Mouse (Mus musculus) ovary, postnatal 10 days (tissue): ENCODE results near the gene Vwa7.
"Not testable (repeated sequence)": the region's sequence is repeated elsewhere in the genome, so short reads cannot be mapped to it uniquely, and the experiment has no call there.

Source experiments
- DNase-seq: peaks from one replicate; pipeline ENCODE4 v3.0.0; 2022; ENCODE audit warnings: low spot score

The Vwa7 gene

DNA sequence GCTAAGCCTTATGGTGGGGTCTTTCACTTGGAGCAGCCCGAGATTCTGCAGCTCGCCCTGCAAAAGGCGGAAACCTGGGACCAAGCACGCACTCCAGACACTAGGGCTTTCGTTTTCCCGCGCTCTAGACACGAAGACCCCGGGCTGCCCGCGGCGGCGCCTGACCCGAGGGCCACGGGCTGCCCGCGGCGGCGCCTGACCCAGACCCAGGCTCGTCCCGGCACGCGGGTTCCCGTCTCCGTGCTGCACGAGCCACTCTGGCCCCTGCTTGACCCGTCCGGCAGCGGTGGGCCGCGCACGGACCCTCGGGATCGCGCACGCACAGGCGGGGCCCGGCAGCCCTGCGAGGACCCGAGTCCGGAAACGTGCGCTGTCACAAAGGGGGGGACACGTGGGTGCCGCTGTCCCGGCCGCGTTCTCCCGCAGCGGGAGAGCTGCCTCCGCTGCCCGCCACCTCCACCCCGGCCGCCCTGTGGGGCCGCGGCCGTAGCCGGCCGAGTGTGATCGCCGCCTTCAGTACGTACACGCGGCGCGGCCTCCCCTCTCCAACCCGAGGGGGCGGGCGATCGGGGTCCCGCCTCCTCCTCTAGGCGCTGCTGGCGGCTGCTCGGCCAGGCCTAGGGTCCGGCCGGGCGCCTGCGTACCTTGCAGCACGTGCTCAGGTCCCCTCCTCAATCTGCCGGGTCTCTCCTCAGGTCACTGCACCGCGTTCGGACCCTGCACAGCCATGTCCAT, 15.5 kb upstream of the Vwa7 start, which contains the start of gene Vars:
Gene Vars (plus strand): TSS at position 271 of the 735 bp plus-strand sequence.
- DNase-seq, result peak; percentile 89

DNA sequence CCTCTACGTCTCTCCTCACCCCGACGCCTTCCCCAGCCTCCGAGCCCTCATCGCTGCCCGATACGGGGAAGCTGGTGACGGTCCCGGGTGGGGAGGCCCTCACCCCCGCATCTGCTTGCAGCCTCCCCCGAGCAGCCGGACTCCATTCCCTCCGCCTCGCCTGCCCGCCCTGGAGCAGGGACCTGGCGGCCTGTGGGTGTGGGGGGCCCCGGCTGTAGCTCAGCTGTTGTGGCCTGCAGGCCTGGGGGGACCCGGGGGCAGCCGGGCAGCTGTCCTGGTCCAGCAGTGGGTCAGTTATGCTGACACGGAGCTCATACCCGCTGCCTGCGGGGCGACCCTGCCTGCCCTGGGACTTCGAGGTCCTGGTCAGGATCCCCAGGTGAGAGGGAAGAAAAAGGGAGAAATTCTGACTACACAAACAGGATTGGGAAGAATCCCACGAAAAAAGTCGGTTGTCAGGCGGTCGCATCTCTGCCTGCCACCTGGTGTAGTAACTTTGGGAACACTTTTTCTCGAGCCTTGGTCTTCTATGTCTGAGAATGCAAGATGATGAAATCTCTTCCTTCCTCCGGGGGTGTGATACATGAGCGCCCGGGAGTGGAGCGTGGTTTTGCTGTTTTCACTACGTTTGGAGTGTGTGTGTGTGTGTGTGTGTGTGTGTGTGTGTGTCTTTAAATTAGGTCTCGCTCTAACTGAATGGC, 14.8 kb upstream of the Vwa7 start:
- no peak for DNase-seq

DNA sequence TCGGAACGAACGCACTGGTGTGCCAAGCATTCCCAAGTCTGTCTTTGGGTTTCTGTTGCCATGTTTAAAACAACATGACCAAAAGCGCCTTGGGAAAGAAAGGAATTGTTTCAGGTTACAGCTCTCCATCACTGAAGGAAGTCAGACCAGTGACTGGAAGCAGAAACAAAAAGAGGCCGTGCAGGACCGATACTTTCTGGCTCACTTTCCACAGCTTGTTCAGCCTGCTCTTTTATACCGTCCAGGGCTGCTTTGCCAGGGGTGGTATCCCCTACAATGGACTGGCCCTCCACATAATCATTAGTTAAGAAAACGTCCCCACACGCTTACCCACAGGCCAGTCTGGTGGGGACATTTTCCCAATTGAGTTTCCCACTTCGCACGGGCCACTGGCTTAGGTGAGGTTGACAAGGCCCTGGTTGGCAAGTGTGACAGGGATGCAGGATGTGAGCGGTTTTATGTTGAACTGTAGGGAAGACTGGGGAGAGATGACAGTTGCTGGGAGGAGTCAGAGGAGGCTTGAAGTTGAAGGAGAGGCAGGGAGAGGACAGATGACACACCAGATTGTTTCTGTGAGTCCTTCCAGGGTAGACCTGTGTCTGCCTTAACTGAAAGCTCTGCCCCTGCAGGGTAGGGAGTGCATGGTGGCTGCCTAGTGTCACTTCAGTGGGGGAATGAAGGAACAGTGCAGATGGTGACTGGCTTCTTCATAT, 14.1 kb upstream of the Vwa7 start:
- DNase-seq, result no peak

DNA sequence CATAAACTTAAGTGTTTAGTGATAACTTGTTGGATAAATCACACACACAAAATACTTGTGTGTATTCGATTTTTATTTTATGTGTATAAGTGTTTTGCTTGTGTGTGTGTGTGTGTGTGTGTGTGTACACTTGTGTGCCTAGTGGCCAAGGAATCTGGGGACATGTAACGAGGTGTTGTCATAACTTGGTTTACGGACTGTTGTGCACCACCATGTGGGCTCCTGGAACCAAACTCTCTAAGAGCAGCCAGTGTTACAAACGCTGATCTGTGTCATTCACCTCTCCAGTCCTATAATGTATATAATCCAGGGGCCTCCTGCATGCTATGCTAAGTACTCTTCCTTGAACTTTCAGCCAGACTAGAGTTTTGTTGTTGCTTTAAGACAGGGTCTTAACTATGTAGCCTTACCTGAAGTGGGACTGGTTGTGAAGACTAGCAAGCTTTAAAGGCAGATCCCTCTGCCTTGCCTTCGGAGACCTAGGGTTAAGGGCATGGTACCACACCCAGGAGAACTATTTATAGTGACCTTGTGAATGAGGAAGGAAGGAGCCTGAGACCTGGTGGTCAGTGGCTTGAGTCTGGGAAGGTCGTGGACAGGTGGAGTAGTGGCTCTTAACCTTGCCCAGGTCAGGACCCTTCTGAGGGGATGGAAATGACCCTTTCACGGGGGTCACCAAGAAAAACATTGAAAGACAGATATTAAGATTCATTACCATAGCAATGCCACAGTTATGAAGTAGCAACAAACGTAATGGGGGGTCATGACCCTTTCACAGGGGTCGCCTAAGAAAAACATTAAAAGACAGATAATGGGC, 13.1 kb upstream of the Vwa7 start:
- no peak for DNase-seq

DNA sequence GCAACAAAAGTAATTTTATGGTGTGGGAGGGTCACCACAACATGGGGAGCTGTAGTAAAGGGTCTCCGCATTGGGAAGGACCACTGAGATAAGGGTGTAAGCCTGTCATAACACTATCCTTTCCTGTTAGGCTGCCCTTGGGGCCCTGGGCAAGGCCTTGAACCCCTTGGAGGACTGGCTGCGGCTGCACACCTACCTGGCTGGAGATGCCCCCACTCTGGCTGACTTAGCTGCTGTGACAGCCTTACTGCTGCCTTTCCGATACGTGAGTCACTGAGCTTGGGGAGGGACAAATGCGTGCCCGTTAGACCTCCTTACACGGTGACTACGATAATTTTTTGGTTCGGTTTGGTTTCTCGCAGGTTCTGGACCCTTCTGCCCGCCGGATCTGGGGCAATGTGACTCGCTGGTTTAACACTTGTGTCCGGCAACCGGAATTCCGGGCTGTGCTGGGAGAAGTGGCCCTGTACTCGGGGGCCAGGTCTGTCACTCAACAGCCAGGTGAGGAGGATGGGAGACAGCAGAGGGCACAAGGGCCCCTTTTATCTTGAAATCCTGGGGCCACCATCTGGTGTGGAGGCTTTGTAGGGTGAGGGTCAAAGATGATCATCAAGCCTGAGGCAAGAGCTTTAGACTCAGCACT, 12.2 kb upstream of the Vwa7 start:
- no peak for DNase-seq

DNA sequence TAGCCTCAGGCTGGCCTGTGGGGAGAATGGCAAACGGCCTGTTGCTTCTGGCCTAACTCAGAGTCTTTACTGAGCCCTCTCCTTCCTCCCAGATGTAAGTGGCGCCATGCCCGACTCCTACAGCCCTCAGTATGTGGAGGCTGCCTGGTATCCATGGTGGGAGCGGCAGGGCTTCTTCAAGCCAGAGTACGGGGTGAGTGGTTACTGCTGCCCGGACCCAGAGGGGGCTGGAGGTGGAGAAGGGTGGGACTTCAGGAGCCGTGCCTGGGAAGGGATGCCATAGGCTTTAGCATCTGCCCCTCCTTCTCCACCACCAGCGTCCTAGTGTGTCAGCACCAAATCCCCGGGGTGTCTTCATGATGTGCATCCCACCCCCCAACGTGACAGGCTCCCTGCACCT, 11.2 kb upstream of the Vwa7 start:
- no peak for DNase-seq

DNA sequence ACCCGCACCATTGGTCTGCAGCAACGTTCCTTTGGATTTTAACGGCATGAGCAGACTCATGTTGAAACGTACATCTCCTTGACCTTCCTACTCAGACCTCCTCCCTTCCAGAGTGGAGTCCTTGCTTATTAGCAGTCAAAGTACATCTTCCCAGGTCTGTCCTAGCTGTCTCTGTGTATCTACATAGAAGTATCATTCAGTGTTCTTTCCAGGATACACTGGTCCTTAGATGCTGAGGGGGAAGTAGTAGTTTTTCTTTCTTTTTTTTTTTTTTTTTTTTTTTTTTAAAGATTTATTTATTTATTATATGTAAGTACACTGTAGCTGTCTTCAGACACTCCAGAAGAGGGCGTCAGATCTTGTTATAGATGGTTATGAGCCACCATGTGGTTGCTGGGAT, 10.5 kb upstream of the Vwa7 start:
- DNase-seq, result not testable (repeated sequence)

DNA sequence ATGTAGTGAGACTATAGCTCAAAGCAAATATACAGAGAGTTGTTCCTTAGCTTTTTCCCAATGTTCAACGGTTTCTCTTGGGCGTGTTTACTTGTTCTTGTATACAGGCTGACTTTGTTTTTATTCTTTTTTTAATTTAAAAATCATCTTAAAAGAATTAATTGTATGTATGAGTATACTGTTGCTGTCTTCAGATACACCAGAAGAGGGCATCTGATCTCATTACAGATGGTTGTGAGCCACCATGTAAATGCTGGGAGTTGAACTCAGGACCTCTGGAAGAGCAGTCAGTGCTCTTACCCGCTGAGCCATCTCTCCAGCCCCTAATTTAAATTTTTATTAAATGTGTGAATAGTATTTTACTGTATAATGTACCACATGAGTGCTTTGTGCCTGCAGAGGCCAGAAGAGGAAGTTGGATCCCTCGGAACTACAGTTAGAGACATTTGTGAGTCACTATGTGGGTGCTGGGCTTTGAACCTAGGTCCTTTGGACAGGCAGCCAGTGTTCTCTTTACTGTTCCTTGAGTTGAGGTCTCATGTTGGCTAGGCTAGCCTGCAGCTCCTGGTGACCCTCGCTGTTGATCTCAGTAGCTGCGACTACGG, 8.9 kb upstream of the Vwa7 start:
- no peak for DNase-seq

DNA sequence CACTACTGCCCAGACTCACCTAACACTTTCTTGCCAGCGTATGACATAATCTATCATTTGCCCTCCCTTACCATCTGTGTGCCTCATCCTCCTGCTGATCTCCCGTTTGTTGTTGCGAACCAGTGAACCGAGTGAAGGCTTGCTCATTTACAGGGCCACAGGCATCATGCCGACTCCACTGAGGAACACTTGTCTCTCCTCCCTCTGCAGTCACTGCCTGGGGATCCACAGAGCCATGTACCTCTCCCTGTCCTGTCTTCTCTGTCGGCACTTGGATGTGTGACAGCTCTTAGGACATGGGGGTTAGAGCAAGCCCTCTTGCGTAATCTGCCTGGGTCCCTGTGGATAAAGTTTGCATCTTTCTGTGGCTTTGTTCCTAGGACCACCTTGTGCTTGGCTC, 6.8 kb upstream of the Vwa7 start:
- DNase-seq, result no peak

DNA sequence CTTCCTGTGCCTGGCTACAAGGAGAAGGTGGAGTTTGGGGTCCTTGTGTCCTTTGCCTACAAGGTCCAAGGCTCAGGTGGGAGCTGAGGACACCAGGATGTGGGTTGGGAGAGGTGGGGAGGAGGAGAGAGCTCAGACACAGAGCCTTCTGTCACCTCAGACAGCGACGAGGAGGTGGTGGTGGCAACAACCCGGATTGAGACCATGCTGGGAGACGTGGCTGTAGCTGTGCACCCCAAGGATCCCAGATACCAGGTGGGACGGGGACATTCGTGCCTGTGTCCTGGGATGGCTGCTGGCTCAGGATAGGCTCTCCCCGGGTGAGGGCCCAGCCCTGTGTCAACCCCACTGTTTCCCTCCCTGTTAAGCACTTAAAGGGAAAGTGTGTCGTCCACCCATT, 4.9 kb upstream of the Vwa7 start:
- no peak for DNase-seq

DNA sequence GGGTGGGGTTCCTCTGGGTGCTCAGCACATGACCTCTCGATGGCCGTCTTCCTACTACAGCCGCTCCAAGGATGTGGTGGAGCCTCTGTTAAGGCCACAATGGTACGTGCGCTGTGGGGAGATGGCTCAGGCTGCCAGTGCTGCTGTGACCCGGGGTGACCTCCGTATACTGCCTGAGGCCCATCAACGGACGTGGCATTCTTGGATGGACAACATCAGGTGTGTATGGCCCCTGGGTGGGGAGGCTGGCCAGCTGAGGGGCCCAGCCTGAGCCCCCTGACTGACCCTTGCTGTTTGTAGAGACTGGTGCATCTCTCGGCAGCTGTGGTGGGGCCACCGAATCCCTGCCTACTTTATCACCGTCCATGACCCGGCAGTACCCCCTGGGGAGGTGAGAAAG, 3.9 kb upstream of the Vwa7 start:
- DNase-seq, result no peak

DNA sequence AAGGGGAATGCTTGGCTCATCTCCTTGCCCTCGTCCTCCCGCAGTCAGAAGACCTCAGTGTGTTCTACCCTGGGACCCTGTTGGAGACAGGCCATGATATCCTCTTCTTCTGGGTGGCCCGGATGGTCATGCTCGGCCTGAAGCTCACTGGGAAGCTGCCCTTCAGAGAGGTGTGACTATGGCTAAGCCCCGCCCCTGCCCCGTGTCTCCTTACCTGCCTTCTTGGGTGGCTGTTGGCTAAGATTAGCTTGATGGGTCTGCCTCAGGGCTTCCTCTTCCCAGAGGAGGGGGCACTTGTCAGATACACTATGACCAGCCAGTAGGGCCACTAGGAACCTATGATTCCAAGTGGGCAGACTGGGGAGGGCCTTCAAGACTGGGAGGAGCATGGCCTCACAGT, 3.2 kb upstream of the Vwa7 start:
- no peak for DNase-seq

DNA sequence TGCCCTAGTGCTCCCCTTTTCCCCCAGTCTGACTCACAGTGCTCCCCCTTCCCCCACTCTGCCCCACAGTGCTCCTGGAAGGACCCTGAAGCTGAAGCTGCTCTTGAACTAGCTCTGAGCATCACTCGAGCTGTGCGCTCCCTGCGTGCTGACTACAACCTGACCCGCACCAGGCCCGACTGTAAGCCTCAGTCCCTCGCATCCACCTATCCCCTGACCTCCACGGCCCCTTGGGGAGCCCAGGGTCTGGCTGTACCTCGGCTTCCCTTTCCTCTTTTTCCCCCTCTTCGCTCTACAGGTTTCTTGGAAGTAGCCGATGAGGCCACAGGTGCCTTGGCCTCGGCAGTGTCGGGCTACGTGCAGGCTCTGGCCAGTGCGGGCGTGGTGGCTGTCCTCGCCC, 1.1 kb upstream of the Vwa7 start:
- no peak for DNase-seq

DNA sequence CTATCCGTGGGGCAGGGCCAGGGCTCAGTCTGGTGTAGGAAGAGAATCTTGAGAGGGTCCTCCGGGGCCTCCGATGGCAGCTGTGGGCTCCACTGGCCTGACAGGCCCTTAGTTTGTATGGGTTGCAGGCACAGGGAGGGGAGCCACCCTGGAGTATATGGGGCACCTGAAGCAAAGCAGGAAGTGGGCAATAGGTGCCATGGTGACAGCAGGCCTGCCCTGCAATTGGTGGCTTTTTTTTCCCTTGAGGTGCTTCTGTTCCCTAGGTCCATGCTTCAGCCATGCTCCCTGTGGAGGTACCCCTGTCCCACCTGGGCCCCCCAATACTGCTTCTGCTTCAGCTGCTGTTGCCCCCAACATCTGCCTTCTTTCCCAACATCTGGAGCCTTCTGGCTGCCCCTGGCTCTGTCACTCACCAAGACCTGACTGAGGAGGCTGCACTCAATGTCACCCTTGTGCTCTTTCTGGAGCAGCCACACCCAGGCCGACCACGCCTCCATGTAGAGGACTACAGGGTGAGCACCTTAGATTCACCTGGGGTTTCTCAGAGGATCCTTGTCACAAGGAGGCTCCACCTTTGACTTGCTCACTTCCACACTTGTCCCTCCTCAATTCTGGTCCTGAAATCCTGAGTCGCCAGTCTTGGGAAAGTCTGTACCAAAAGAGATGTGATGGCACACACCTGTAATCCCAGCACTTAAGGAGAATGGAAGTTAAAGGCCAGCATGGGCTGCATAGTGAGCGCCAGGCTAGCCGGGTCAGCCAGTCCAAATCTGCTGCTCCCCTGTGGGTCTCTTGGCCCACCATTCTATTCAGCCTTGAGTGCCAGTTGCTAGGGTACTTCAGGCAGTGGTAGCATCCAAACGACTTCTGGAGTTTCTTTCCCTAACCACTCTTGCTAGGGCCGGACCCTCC, 669 bp downstream of the Vwa7 start:
- DNase-seq, result no peak

DNA sequence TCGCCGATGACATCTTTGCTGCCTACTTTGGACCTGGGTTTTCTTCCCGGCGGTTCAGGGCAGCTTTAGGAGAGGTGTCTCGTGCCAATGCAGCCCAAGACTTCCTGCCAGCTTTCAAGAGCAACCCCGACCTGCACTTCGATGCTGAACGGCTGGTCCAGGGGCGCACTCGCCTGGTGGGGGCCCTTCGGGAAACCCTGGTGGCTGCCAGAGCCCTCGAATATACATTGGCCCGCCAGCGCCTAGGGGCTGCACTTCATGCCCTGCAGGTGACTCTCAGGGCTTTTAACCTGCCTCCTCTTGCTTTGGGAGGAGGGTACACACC, 1.3 kb downstream of the Vwa7 start:
- DNase-seq, result no peak

DNA sequence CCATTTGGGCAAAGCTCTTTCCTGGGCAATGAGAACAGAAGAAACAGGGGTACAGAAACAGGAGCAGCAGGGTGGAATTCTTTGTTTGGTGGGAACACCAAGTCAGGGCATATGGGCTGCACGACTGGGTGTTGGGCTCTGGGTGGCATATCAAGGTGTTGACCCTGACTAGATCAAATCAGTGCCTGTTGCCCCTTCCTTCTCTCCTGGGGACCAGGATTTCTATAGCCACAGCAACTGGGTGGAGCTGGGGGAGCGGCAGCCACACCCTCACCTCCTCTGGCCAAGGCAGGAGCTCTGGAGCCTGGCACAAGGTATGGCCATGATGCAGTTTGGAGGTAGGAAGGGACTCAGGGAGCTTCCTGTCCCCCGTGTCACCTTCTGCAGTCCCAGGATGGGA, 1.8 kb downstream of the Vwa7 start:
- DNase-seq, result no peak

DNA sequence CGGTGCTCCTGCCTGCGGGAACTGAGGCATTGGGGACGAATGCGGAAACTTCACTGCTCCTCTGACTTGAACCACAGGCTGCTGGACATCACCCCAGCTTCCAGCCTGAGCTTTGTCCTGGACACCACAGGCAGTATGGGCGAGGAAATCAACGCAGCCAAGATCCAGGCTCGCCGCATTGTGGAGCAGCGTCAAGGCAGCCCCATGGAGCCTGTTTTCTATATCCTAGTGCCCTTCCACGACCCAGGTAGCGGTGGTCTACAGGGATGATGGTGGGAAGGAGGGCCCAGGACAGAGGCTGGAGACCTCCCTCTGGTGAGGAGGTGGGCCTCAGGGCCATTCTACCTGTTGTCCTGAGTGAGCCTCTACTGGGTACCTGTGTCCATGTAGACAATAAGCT, 3.5 kb downstream of the Vwa7 start:
- DNase-seq, result no peak

DNA sequence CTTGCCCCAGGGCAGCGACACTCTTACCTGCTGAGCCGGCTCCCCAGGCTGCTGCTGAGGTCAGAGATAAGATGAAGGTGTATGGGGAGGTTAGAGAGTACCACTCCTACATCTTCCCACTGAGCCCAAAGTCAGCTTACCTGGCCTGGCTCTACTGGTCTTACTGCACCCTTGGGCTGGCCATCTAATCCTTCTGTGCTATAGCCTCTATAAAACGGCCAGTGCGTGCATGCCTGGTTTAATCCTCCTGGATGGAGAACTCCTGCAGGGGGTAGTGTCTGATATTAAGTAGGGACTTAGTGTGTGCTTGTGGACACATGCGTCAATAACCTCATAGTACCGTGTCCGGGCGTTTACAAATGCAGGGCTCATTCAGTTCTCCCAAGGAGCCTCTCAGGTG, 4.2 kb downstream of the Vwa7 start:
- DNase-seq, result no peak

DNA sequence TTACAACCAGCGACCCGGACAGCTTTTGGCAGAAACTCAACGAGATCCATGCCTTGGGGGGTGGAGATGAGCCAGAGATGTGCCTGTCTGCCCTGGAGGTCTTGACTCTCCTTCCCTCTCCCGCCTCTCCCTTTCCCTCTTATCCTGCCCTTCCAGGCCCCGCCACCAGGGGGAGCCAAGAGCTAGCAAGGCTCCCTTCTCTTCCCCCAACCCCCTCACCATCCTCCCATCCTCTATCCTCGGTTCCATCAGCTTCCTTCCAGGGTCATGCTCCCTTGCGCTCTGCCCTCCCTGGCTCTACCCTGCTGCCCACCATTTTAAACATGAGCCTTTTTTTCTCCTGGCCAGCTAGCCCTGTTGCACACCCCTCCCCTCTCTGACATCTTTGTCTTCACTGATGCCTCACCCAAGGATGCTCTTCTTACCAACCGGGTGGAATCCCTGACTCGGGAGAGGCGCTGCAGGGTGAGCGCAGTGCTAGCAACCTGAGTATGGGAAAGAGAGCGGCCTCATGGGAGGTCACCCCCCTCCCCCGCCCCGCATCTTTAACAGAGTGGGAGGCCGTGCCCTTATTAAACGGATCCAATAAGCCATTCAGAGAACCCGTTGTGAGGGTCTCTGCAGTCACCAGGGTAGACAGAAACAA, 4.9 kb downstream of the Vwa7 start:
- DNase-seq, result peak; percentile 92
